Mouse (Mus musculus) liver, embryonic 16.5 days (tissue): ENCODE results near the gene AW146154. TPM values are rescaled to one million over a fixed set of nuclear protein-coding genes. Genes with fewer than 3 reads are reported as not detected.
"Not testable (repeated sequence)": the region's sequence is repeated elsewhere in the genome, so short reads cannot be mapped to it uniquely, and the experiment has no call there.

Experiments used
- ATAC-seq: fragments of 200-750 bp; cut with Nextera tagmentation; 2 replicates; pipeline ENCODE4 v1.8.0; 2017; ENCODE audit warnings: low read depth, mild to moderate bottlenecking, moderate number of reproducible peaks, moderate library complexity
- H3K27ac ChIP-seq: fragments of 300-500 bp; sonication (generic); 2 replicates; pipeline ENCODE4 v1.5.1; 2014; ENCODE audit warnings: mild to moderate bottlenecking, low read length
- H3K27me3 ChIP-seq: fragments of 300-500 bp; sonication (generic); 2 replicates; pipeline ENCODE4 v1.6.1; 2014; ENCODE audit warnings: low read depth, low read length, mixed read lengths; ENCODE audit not compliant: control insufficient read depth, insufficient read depth
- H3K36me3 ChIP-seq: fragments of 300-500 bp; sonication (generic); 2 replicates; pipeline ENCODE4 v1.6.1; 2014; ENCODE audit warnings: mild to moderate bottlenecking; ENCODE audit not compliant: control insufficient read depth, insufficient read depth
- H3K4me1 ChIP-seq: fragments of 300-500 bp; sonication (generic); 2 replicates; pipeline ENCODE4 v1.6.1; 2014; ENCODE audit warnings: low read depth, low read length, mixed read lengths; ENCODE audit not compliant: control insufficient read depth
- H3K4me2 ChIP-seq: fragments of 300-500 bp; sonication (generic); 2 replicates; pipeline ENCODE4 v1.6.1; 2014; ENCODE audit warnings: low read depth, low read length, mixed read lengths
- H3K4me3 ChIP-seq: fragments of 300-500 bp; sonication (generic); 2 replicates; pipeline ENCODE4 v1.5.1; 2014; ENCODE audit warnings: low read depth, mild to moderate bottlenecking, low read length
- H3K9ac ChIP-seq: fragments of 300-500 bp; sonication (generic); 2 replicates; pipeline ENCODE4 v1.6.1; 2014; ENCODE audit warnings: low read depth, low read length
- H3K9me3 ChIP-seq: fragments of 300-500 bp; sonication (generic); replicated peaks from 2 replicates; pipeline ENCODE4 v1.6.1; 2016; ENCODE audit warnings: low read length; ENCODE audit not compliant: control insufficient read depth
- WGBS: fragments of 180-500 bp; shearing (Covaris S2); extraction: QIAGEN DNeasy Blood & Tissue Kit; methylation state at CpG from one replicate; pipeline ENCODE4 v1.1.7; 2014; ENCODE audit not compliant: insufficient replicate concordance; 5-methylcytosine and 5-hydroxymethylcytosine counted together
- polyA plus RNA-seq: library from polyadenylated mRNA; unstranded; fragments of >200 nt; fragmentation: Nextera tagmentation; extraction: Ambion mirVana; gene quantifications from 2 replicates; pipeline ENCODE4 v1.2.1, GENCODE M21; 2015

The AW146154 gene
- 2.4 and 2.6 TPM in 2 replicates for polyA plus RNA-seq

DNA sequence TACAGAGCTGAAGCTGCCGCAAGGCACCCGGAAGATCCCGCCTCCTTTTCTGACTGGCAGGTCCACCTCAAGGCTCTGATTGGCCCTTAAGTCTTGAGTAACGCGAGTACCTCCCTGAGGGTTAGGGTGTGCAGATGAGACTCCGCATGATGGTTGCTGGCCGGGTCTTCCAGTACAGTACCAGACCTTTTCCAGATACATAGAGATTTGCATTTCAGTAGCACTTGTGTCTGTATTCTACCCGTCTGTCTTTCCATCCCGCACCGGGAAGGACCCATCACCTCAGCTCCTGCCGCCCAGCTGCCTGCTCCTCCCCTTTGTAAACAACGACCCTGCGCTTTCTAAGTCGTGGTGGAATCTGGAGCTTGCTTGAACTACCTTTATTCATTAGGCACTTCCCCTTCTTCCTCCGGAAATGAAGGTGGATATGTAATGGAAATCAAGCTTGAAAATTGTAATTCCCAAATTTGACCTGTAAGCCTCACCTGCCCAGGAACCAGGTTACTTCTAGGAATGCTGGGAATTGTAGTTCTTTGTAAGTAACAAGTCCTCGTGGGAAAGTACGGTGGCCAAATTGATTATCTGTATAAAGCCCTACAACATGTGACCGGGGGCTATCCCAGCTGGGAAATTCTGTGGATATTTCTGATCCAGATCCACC lies at the start of gene AW146154, which contains the start of gene Gm20449:
TSS of gene AW146154 (minus strand) at position 502 of the 661 bp plus-strand sequence.
TSS of gene Gm20449 (minus strand) at position 29 of the 661 bp plus-strand sequence.
- WGBS: under 1% methylated on average over 18 of the region's 18 CpGs
- H3K4me2 ChIP-seq: peak within 1 kb of the TSS; percentile 93
- 0 out of 2 replicates have a peak, but pooled peaks cover 2% of the 10 kb centered on the region for H3K36me3 ChIP-seq
- H3K9ac ChIP-seq: peak within 1 kb of the TSS; percentile 64
- H3K4me1 ChIP-seq: no peaks in the 10 kb centered on the region
- peak within 1 kb of the TSS; percentile 75 for H3K27ac ChIP-seq
- no peaks in the 10 kb centered on the region for H3K9me3 ChIP-seq
- H3K27me3 ChIP-seq: no peaks in the 10 kb centered on the region
- H3K4me3 ChIP-seq: peak within 1 kb of the TSS; percentile 77
- peak; percentile 98 for ATAC-seq

DNA sequence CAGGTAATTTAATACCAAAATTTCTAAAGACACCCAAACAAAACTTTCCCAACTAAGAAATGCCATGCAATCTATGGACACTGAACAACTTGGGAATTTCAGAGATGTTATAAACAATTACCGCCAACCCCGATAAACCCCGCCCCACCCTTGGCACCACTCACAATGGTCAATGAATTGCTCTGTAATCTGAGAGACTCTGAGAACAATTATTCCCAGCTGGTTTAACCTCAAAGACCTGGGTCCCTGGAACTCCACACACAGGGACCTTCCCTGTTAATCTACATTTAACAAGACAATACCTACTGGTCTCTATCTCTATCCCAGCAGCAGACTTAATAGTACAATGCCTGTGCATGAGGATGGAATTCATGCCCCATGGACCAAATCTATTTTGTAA lies 13.0 kb upstream of the AW146154 start:
- Histone ChIP-seq H3K4me1 (no peaks in the 10 kb centered on the region), H3K4me3 (no peak overlapping the region), H3K27me3 (no peaks in the 10 kb centered on the region), H3K27ac (no peak overlapping the region), H3K4me2 (no peak overlapping the region), H3K9ac (no peak overlapping the region), H3K36me3 (no peaks in the 10 kb centered on the region), H3K9me3 (no peaks in the 10 kb centered on the region)
- ATAC-seq: no peak
- WGBS: 75% methylated on average over 3 of the region's 3 CpGs

DNA sequence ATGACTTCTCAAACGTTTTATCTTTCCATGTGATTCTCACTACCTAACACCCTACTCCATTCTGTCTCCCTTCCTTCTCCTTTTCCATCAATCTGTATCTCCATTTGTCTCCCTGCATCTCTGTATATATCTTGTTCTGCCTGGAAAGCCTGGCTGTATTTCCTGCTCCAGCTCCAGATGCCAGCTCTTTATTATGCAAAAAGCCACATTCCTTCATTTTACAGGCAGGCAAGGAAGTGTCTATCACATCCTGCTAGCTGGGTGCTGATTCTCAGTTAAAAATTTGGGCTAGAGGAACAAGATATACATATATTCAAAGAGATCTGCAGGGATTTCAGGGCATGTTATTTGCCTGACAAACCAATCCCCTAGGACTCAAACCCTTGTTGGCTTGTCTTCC lies 12.5 kb upstream of the AW146154 start:
- no peak overlapping the region for H3K4me3 ChIP-seq
- H3K36me3 ChIP-seq: no peaks in the 10 kb centered on the region
- no peaks in the 10 kb centered on the region for H3K27me3 ChIP-seq
- no peaks in the 10 kb centered on the region for H3K4me1 ChIP-seq
- 12% methylated on average over 1 of the region's 1 CpGs for WGBS
- H3K9ac ChIP-seq: no peak overlapping the region
- H3K4me2 ChIP-seq: no peak overlapping the region
- no peak overlapping the region for H3K27ac ChIP-seq
- H3K9me3 ChIP-seq: no peaks in the 10 kb centered on the region
- ATAC-seq: no peak

DNA sequence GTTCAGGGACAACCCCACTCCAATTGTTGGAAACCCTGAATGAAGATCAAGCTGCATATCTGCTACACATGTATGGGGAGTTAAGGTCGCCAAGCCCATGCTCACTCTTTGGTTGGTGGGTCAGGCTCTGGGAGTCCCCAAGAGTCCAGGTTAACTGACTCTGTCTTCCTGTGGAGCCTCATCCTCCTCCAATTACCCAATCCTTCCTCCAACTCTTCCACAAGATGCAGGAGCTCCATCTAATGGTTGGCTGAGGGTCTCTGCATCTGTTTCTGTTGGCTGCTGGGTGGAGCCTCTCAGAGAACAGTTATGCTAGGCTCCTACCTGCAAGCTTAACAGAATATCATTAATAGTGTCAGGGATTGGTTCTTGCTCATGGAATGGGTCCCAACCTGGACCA lies 2.7 kb upstream of the AW146154 start:
- WGBS: 31% methylated on average over 1 of the region's 1 CpGs
- ATAC-seq: no peak
- Histone ChIP-seq H3K9ac (no peak overlapping the region), H3K36me3 (no peaks in the 10 kb centered on the region), H3K4me3 (no peak overlapping the region), H3K27ac (no peak overlapping the region), H3K4me1 (no peaks in the 10 kb centered on the region), H3K9me3 (no peaks in the 10 kb centered on the region), H3K4me2 (no peak overlapping the region), H3K27me3 (no peaks in the 10 kb centered on the region)

DNA sequence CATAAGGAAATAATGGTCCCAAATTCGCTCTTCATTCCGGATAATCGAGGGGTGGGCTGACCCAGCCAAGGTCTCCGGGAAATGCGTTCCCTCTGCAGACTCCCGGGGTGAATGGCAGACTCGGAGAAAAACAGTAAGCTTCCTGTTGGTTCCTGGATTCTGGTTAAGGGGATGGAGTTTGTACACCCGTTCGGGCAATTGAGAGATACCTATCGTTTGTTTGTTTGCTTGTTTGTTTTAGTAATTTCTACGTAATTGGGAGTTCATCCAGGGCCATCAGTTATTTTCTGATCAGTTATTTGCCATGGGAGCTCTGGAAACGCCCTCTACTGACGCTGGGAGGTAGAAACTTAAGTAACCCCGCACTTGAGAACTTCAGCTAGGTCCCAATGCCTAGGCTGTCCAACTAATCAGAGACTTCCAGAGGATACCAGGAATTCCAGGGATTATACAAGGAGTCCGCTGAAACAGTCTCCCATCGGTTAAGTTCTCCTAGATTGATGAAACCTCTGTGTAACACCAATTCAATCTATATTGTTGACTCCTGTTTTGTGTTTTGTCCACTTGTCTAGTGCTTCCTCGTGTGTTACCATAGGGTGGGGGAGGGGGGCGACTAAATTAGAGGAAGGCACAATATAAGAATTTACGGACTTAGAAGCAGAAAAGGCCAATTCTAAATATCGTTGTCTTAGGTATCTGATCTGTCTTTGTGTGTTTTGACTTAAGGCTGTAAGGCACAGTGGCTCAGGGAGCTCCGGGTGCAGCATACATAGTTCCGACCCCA lies 653 bp upstream of the AW146154 start:
- no peaks in the 10 kb centered on the region for H3K9me3 ChIP-seq
- peak overlapping the region; percentile 77 for H3K4me3 ChIP-seq
- H3K27ac ChIP-seq: no peak overlapping the region
- peak overlapping the region; percentile 93 for H3K4me2 ChIP-seq
- H3K4me1 ChIP-seq: no peaks in the 10 kb centered on the region
- H3K27me3 ChIP-seq: no peaks in the 10 kb centered on the region
- no peaks in the 10 kb centered on the region for H3K36me3 ChIP-seq
- H3K9ac ChIP-seq: peak overlapping the region; percentile 64
- no peak for ATAC-seq
- 13% methylated on average over 22 of the region's 22 CpGs for WGBS

DNA sequence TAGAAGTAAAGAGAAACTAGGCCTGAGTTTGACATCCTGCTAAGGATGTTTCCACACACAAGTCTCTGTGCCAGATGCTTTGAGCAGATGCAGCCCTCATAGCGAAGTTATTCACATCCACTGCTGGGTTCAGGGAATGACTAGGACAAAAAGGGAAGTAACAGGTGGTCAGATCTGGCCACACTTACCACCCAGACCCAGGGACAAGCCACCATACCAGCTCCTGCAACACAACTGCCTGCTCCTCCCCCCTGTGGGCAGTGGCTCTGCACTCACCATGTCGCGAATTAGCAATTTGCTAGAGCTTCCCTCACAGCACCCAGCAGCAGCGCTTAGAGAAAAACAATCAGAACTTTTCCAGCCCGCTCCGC lies 687 bp downstream of the AW146154 start:
- H3K4me2 ChIP-seq: peak overlapping the region; percentile 93
- peak overlapping the region; percentile 64 for H3K9ac ChIP-seq
- H3K27me3 ChIP-seq, H3K4me1 ChIP-seq, H3K36me3 ChIP-seq, H3K9me3 ChIP-seq, ATAC-seq: not testable (repeated sequence)
- WGBS: under 1% methylated on average over 6 of the region's 6 CpGs
- peak overlapping the region; percentile 77 for H3K4me3 ChIP-seq
- H3K27ac ChIP-seq: peak overlapping the region; percentile 63

DNA sequence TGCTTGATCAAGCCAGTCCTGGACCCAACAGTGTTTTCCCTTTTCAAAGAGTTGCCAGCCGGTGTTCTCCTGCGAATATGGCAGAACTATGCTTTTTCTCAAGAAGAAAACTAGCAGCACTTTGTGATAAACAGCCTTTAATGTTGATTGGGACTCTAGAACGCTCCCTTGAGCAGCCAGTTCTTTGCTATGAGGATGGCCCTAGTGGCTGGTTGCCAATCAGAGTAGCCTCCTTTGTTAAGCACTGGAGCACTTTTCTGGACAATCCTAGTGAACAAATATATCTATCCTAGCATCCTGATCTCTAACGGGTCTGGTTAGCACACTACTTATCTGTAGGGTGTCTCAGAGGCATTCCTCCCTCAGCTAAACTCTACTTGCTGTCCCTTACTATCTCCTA lies 1.2 kb downstream of the AW146154 start:
- not testable (repeated sequence) for H3K4me1 ChIP-seq, H3K9me3 ChIP-seq, ATAC-seq, H3K27me3 ChIP-seq, H3K36me3 ChIP-seq, H3K27ac ChIP-seq, H3K9ac ChIP-seq
- 50% methylated on average over 2 of the region's 4 CpGs for WGBS
- Histone ChIP-seq H3K4me3 (peak overlapping the region; percentile 77; the same call in 1 of the 2 replicates), H3K4me2 (peak overlapping the region; percentile 93)

DNA sequence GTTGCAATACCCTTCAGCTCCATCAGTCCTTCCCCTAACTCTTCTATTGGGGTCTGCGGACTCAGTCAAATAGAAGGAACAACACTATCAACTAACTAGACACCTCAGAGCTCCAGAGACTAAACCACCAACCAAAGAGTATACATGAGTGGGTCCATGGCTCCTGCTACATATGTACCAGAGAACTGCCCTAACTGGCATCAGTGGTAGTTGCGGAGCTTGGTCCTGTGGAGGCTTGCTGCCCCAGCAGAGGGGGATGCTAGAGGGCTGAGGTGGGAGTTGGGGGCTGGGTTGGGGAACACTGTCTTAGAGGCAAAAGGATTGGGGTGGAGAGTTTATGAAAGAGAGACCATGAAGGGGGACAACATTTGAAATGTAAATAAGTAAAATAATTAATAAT lies 1.8 kb downstream of the AW146154 start:
- no peak for ATAC-seq
- Histone ChIP-seq H3K36me3 (0 out of 2 replicates have a peak, but pooled peaks cover 2% of the 10 kb centered on the region), H3K4me3 (no peak overlapping the region), H3K4me1 (no peaks in the 10 kb centered on the region), H3K27ac (no peak overlapping the region), H3K27me3 (no peaks in the 10 kb centered on the region), H3K4me2 (no peak overlapping the region), H3K9me3 (no peaks in the 10 kb centered on the region), H3K9ac (no peak overlapping the region)
- WGBS: 78% methylated on average over 2 of the region's 2 CpGs

DNA sequence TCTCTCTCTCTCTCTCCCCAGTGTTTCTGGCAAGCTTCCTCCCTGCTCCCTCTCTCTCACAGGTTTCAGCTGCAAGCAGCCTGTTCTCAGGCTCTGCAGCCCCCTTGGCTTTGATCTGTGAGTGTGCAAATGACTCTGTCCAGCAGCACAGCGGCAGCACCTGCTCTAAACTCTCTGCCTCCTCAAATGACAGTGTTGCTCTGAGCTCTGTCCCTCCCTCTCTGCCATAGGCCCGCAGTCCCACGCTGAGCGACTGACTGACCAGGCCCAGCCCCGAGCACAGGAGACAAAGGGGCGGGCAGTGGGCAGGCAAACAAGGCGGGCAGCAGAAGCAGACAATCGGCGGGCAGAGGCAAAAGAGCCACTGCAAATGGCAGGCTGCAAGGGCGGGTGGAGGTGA lies 47.8 kb downstream of the AW146154 start:
- WGBS: 7% methylated on average over 10 of the region's 10 CpGs

More for the DNA sequence above, 47.8 kb downstream of the AW146154 start:
- ATAC-seq: no peak
- Histone ChIP-seq H3K4me1 (no peaks in the 10 kb centered on the region), H3K4me2 (no peak overlapping the region), H3K9ac (no peak overlapping the region), H3K36me3 (no peaks in the 10 kb centered on the region), H3K27me3 (no peaks in the 10 kb centered on the region), H3K9me3 (no peaks in the 10 kb centered on the region), H3K4me3 (no peak overlapping the region), H3K27ac (no peak overlapping the region)
